25 mouse cellular contexts compared by ENCODE assay signal in genomic region chr14:62350186-62350585, GRCm38 (mm10). TPM values are rescaled to one million over a fixed set of nuclear protein-coding genes. Genes with fewer than 3 reads are reported as not detected.
DNase-seq lines count a peak whose midpoint lies in the region; ATAC-seq and TF ChIP-seq lines count a peak whose summit lies in the region.
"Had no signal": no experiment of that assay in that cellular context is flagged by ENCODE, and none has a peak within 500 bp of the region (broad histone marks: within the 10 kb centered on the region; RNA-seq: fewer than 3 reads in every experiment).

No protein-coding gene starts in this region.

- no peaks in the 10 kb centered on the region for H3K36me3 ChIP-seq in heart, adult 2 months (ENCODE audit: control insufficient read depth, insufficient read depth, low read length)
- H3K36me3 ChIP-seq in embryonic facial prominence, embryonic 10.5 days (replicated peaks): peaks cover 32% of the 10 kb centered on the region
- peaks cover 6% of the 10 kb centered on the region; the same call in 1 of the 2 replicates for H3K36me3 ChIP-seq in kidney, embryonic 14.5 days (ENCODE audit: control insufficient read depth, insufficient read depth, low read length)
- H3K36me3 ChIP-seq: embryonic facial prominence, embryonic 15.5 days had no signal

- TF ChIP-seq CTCF in heart, adult 2 months (IDR thresholded peaks at IDR 0.05): no peak

- DNase-seq in heart, adult 11 months: peak; percentile 85
- no peak for DNase-seq in heart, adult 2 months
- peak; percentile 54 for DNase-seq in R1 (ENCODE audit: low read depth, low spot score)
- no peak for DNase-seq in embryonic facial prominence, embryonic 10.5 days (ENCODE audit: low spot score)
- DNase-seq: adrenal gland, adult 2 months; adrenal gland, postnatal 10 days; adrenal gland, postnatal 25 days; B cell, adult 2 months; cerebellum, adult 11-12 months; cerebellum, adult 2 months; cerebellum, adult 9-10 months; cerebellum, postnatal 10 days; cerebellum, postnatal 25 days had no signal

- TF ChIP-seq EP300 in heart, adult 2 months (IDR thresholded peaks at IDR 0.05; ENCODE audit: insufficient read depth, low read depth, low read length): no peak

- no peaks in the 10 kb centered on the region for H3K79me2 ChIP-seq in heart, adult 2 months (replicated peaks; ENCODE audit: control insufficient read depth, insufficient read depth, low read length)

- H3K9me3 ChIP-seq in embryonic facial prominence, embryonic 10.5 days: no peaks in the 10 kb centered on the region
- no peaks in the 10 kb centered on the region for H3K9me3 ChIP-seq in kidney, embryonic 14.5 days (ENCODE audit: control insufficient read depth, low read length)
- H3K9me3 ChIP-seq: embryonic facial prominence, embryonic 13.5 days; embryonic facial prominence, embryonic 15.5 days; forebrain, embryonic 10.5 days; forebrain, embryonic 12.5 days; G1E had no signal

- no peak overlapping the region for H3K4me2 ChIP-seq in kidney, embryonic 14.5 days (replicated peaks; ENCODE audit: low read depth, low read length)
- H3K4me2 ChIP-seq: embryonic facial prominence, embryonic 13.5 days; embryonic facial prominence, embryonic 15.5 days; forebrain, embryonic 12.5 days had no signal

- H3K4me3 ChIP-seq in heart, adult 2 months: no peak overlapping the region
- no peak overlapping the region for H3K4me3 ChIP-seq in embryonic facial prominence, embryonic 10.5 days
- H3K4me3 ChIP-seq in kidney, embryonic 14.5 days (ENCODE audit: low read length): no peak overlapping the region
- H3K4me3 ChIP-seq: embryonic facial prominence, embryonic 13.5 days; embryonic facial prominence, embryonic 15.5 days; erythroblast, embryonic 14.5 days; forebrain, embryonic 10.5 days; forebrain, embryonic 12.5 days had no signal

- 61% methylated on average over 4 of the region's 4 CpGs for WGBS in heart, adult 2 months
- 83% methylated on average over 4 of the region's 4 CpGs for WGBS in embryonic facial prominence, embryonic 10.5 days
- 71% methylated on average over 4 of the region's 4 CpGs for WGBS in kidney, embryonic 14.5 days

- no peak for ATAC-seq in kidney, embryonic 14.5 days (ENCODE audit: low FRiP score, low TSS enrichment)
- ATAC-seq: forebrain, embryonic 14.5 days; forebrain, embryonic 16.5 days; Patski had no signal

- no peak overlapping the region for H3K27ac ChIP-seq in heart, adult 2 months
- H3K27ac ChIP-seq in embryonic facial prominence, embryonic 10.5 days (replicated peaks): no peak overlapping the region
- no peak overlapping the region for H3K27ac ChIP-seq in kidney, embryonic 14.5 days (ENCODE audit: low read depth, low read length)
- H3K27ac ChIP-seq: embryonic facial prominence, embryonic 13.5 days; embryonic facial prominence, embryonic 15.5 days; forebrain, embryonic 10.5 days; forebrain, embryonic 12.5 days had no signal

- TF ChIP-seq POLR2A in heart, adult 2 months (IDR thresholded peaks at IDR 0.05; ENCODE audit: insufficient read depth, low read depth, low read length): no peak

- H3K27me3 ChIP-seq in heart, adult 2 months (ENCODE audit: control insufficient read depth, insufficient read depth, low read length): no peaks in the 10 kb centered on the region
- H3K27me3 ChIP-seq in embryonic facial prominence, embryonic 10.5 days (replicated peaks; ENCODE audit: low read depth, poor library complexity, severe bottlenecking): no peaks in the 10 kb centered on the region
- H3K27me3 ChIP-seq in kidney, embryonic 14.5 days (ENCODE audit: control insufficient read depth, insufficient read depth, low read length): no peaks in the 10 kb centered on the region
- H3K27me3 ChIP-seq: CH12.LX; embryonic facial prominence, embryonic 13.5 days; embryonic facial prominence, embryonic 15.5 days; forebrain, embryonic 12.5 days; Patski had no signal

- peaks cover 5% of the 10 kb centered on the region for H3K4me1 ChIP-seq in heart, adult 2 months (ENCODE audit: control insufficient read depth, insufficient read depth, low read length)
- H3K4me1 ChIP-seq in embryonic facial prominence, embryonic 10.5 days: 0 out of 2 replicates have a peak, but pooled peaks cover 5% of the 10 kb centered on the region
- no peaks in the 10 kb centered on the region for H3K4me1 ChIP-seq in kidney, embryonic 14.5 days (ENCODE audit: control insufficient read depth, insufficient read depth, low read length)
- H3K4me1 ChIP-seq: embryonic facial prominence, embryonic 13.5 days had no signal

- no peak overlapping the region for H3K9ac ChIP-seq in heart, adult 2 months (ENCODE audit: low read depth, low read length)
- H3K9ac ChIP-seq in kidney, embryonic 14.5 days (ENCODE audit: low read depth, low read length): no peak overlapping the region
- H3K9ac ChIP-seq: embryonic facial prominence, embryonic 13.5 days; embryonic facial prominence, embryonic 15.5 days; forebrain, embryonic 12.5 days had no signal

- intact Hi-C loops in heart, adult 2 months (cut with DNase I): no loop called here

RNA-seq across cellular contexts. Expression of gene Dleu7, which starts 57.3 kb away (rescaled TPM):
- total RNA-seq in heart, adult 2 months (2021): not detected
- polyA plus RNA-seq in heart, adult 2 months (2012; rRNA removed): 0.23 TPM in 1 of 2 replicates, not detected in the other
- 3.0 and 3.9 TPM in 2 replicates for polyA plus RNA-seq in embryonic facial prominence, embryonic 10.5 days (2016; fragmentation: Nextera tagmentation; extraction: Ambion mirVana)
- polyA plus RNA-seq in kidney, embryonic 14.5 days (2014; fragmentation: Nextera tagmentation; extraction: Ambion mirVana): 4.8 and 5.7 TPM in 2 replicates
- total RNA-seq: adrenal gland, postnatal 25 days; CH12.LX; G1E had no signal
- polyA plus RNA-seq: adrenal gland, adult 2 months; CD4-positive, CD25-positive, alpha-beta regulatory T cell, adult 4 months; erythroblast, embryonic 14.5 days; G1E had no signal

RNA-seq across cellular contexts. Expression of gene Rnaseh2b, which starts 57.8 kb away (rescaled TPM):
- 1 to 10 TPM; 9.3 to 9.8 TPM for total RNA-seq in heart, adult 2 months (2021)
- polyA plus RNA-seq in heart, adult 2 months (2012; rRNA removed): 3.3 and 5.0 TPM in 2 replicates
- 54.5 and 62.4 TPM in 2 replicates for polyA plus RNA-seq in embryonic facial prominence, embryonic 10.5 days (2016; fragmentation: Nextera tagmentation; extraction: Ambion mirVana)
- polyA plus RNA-seq in kidney, embryonic 14.5 days (2014; fragmentation: Nextera tagmentation; extraction: Ambion mirVana): 69.3 and 82.5 TPM in 2 replicates

Comparison
In these comparisons a context has a peak if more than half of its experiments do, and no peak if none do; other contexts are left out.
1. DNase-seq: peak in heart, adult 11 months (single experiment) and R1 (single experiment); none in heart, adult 2 months (0 of 2) and embryonic facial prominence, embryonic 10.5 days (single experiment).